Mouse (Mus musculus): ENCODE results near the gene Park7. TPM values are rescaled to one million over a fixed set of nuclear protein-coding genes. Genes with fewer than 3 reads are reported as not detected.

The Park7 gene
- 308 and 318 TPM in 2 replicates for polyA plus RNA-seq (2012; rRNA removed)

- DNase-seq (ENCODE audit: low spot score), result peak; percentile 89
Observed at GRCm38 (mm10) chr4:150914290-150914733, at the start of gene Park7, which contains the start of gene Tnfrsf9. TSS of gene Park7 (minus strand) at chr4:150914437. TSS of gene Tnfrsf9 (plus strand) at chr4:150914562.

- DNase-seq (ENCODE audit: low spot score), result no peak
Observed at GRCm38 (mm10) chr4:150963711-150964110, 49.5 kb upstream of the Park7 start.

DNA sequence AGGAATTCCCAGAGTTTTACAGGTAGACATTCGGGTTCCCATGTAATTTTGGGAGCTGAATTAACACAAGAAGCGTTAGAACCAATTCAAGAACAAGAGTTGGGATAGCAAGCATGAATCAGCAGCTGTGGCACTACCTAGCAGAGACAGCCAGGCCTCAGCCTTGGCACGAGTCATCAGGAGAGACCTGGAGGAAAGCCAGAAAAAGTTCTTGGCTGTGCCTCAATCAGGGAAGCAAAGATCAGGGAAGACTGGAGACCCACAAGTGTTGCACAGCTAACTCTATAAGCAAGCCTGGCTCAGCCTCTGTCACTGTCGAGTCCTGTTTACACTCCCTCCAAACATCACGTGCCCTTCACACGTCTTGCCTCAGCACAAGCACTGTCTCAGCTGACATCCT is 48.0 kb upstream of the Park7 start:
- no peak for DNase-seq (ENCODE audit: low spot score)

DNA sequence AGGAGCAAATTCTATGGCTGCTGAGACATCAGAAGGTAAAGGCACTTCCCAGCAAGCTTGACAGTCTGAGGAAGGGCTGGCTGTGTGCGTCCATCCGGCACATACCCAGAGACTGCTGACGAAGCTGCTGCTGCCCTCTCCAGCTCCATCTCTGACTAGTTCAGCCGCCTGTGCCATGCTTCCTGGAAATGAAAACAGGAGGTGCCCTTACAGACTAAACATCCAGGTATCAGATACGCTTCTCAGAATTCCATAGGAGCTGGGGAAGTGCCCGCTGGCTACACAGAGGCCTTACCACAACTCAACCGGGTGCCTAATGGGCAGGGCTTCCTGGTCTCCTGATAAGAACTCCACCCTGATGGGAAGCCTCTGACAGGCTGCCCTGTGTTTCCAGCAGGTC is 44.3 kb upstream of the Park7 start:
- no peak for DNase-seq (ENCODE audit: low spot score)

GRCm38 (mm10) chr4:150957106-150957458 is 42.8 kb upstream of the Park7 start:
- DNase-seq (ENCODE audit: low spot score), result no peak

GRCm38 (mm10) chr4:150956369-150957105 is 42.3 kb upstream of the Park7 start:
- DNase-seq (ENCODE audit: low spot score), result no peak

DNA sequence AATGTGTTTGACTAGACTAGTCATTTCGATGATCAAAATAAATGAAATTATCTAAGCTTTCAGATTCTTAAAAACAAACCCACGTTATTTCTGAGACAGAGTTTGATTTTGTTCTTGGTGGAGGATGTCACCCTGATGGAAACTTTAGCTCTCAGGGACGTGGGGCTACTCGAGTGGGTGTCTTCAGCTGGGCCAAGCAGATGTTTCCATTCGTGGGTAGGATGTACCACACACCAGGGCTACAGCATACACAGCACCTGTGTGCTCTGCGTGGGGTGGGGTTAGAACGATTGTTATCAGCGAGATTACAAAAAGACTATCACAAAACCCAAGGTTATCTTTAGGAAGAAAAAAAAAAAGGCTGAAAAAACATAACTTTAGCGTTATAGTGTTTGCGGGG is 36.7 kb upstream of the Park7 start:
- no peak for DNase-seq (ENCODE audit: low spot score)

DNA sequence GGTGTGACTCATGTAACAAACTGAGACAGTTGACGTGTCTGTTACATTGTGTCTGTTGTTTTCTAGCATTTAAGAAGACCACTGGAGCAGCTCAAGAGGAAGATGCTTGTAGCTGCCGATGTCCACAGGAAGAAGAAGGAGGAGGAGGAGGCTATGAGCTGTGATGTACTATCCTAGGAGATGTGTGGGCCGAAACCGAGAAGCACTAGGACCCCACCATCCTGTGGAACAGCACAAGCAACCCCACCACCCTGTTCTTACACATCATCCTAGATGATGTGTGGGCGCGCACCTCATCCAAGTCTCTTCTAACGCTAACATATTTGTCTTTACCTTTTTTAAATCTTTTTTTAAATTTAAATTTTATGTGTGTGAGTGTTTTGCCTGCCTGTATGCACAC is 30.5 kb upstream of the Park7 start:
- DNase-seq (ENCODE audit: low spot score), result no peak

- DNase-seq (ENCODE audit: low spot score), result no peak
Observed at GRCm38 (mm10) chr4:150939991-150940651, 25.9 kb upstream of the Park7 start.

- no peak for DNase-seq (ENCODE audit: low spot score)
Observed at GRCm38 (mm10) chr4:150938063-150938452, 23.8 kb upstream of the Park7 start.

- no peak for DNase-seq (ENCODE audit: low spot score)
Observed at GRCm38 (mm10) chr4:150937293-150938062, 23.2 kb upstream of the Park7 start.

- DNase-seq (ENCODE audit: low spot score), result no peak
Observed at GRCm38 (mm10) chr4:150933503-150933902, 19.3 kb upstream of the Park7 start.

GRCm38 (mm10) chr4:150927789-150928188 is 13.6 kb upstream of the Park7 start:
- no peak for DNase-seq (ENCODE audit: low spot score)

- DNase-seq (ENCODE audit: low spot score), result no peak
Observed at GRCm38 (mm10) chr4:150926924-150927705, 12.9 kb upstream of the Park7 start.

DNA sequence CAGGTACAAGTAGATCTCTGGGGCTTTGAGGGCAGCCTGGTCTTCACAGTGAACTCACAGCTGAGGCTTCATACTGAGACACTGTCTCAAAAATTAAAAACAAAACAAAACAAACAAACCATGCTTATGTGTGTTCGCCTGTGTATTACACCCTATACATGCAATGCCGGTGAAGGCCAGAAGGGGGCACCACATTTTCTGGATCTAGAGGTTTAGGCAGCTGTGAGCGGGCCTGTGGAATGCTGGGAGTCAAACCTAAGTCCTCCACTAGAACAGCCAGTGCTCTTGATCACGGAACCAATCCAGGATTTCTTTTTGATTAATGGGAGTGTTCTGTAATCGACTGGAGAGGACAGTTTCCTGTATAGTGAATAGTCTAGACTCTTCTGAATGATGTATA is 11.7 kb upstream of the Park7 start:
- no peak for DNase-seq (ENCODE audit: low spot score)

- no peak for DNase-seq (ENCODE audit: low spot score)
Observed at GRCm38 (mm10) chr4:150924936-150925335, 10.7 kb upstream of the Park7 start.

DNA sequence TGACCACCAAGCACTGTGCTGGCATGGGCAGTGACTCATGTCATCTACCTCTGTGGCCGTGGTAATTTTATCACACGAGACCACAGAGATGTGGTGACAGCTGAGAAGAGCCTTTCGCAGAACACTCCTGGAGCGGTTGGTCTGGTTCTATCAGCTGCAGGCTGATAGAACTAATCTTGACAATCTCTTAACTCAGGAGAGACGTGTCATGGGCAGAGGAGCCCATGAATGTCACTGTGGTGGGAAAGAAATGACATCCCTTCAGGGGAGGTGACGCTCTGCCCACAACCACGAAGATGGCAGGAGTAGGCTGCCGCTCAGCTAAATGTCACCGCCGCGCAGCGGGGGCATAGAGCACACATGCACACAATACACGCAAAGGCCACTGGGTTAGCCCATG is 10.1 kb upstream of the Park7 start:
- DNase-seq (ENCODE audit: low spot score), result no peak

GRCm38 (mm10) chr4:150921206-150921605 is 7.0 kb upstream of the Park7 start:
- no peak for DNase-seq (ENCODE audit: low spot score)

GRCm38 (mm10) chr4:150917336-150918027 is 3.2 kb upstream of the Park7 start:
- no peak for DNase-seq (ENCODE audit: low spot score)

DNA sequence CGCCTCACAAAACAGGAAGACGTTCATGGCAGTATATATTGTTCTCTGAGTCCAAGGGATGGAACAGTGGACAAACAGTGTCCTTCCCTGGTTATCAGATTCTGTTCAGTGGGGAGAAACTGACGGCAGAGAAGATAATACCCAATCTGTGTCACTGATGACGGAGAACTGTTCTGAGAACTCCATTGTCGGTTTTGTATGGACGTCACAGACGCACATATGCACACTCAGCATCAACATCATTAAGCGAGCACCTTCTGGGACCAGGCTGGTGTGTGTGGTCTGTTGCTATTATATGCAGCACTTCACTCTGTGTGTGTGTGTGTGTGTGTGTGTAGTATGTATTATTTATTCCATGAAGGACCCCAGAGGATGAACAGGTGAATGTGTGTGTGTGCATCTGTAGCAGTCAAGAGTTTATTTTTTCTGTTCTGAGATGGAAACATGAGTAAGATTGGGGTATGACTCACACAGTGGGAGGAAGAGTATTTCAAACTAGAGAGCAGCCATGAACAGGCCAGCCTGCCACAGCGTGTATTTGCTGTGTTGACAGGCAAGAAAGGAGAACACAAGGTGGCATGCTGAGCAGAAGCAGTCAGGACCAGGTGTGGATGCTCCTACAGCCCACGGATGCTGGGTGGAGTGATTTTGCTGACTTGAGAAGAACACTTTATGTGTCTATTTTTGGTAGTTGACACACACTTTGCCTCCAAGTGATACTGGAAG is 1.1 kb upstream of the Park7 start:
- DNase-seq (ENCODE audit: low spot score), result no peak

DNA sequence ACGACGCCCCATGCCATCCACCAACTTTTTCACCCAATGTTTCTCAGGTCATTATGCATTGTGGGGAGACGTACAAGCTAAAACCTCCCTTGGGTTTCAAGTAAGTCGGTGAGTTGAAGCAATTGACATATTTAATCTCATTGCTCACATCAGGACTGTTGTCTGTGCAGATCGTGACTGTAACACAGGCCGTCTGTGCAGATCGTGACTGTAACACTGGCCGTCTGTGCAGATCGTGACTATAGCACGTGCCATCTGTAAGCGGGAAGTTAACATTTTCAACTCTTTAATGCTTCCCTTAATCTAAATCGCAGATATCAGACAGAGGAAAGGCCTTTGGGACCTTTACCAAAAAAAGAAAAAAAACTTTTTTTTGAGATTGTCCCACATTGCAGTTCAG is 494 bp downstream of the Park7 start:
- no peak for DNase-seq (ENCODE audit: low spot score)
